Comparison of ENCODE assay signal across 7 mouse cellular contexts in genomic region chr8:119446211-119446989, GRCm38 (mm10). TPM values are rescaled to one million over a fixed set of nuclear protein-coding genes. Genes with fewer than 3 reads are reported as not detected.
DNase-seq lines count a peak whose midpoint lies in the region; ATAC-seq and TF ChIP-seq lines count a peak whose summit lies in the region.

Gene Necab2, plus strand, starts transcription at chr8:119446719.

- no peaks in the 10 kb centered on the region for H3K9me3 ChIP-seq in limb, embryonic 11.5 days (ENCODE audit: control insufficient read depth, low read length)
- no peaks in the 10 kb centered on the region for H3K9me3 ChIP-seq in midbrain, embryonic 13.5 days

- peak; percentile 78 for DNase-seq in adrenal gland, adult 8-10 months
- DNase-seq in embryo, embryonic 11.5 days (ENCODE audit: low read depth, low spot score), result peak; percentile 73
- peak; percentile 64 to 87 for DNase-seq in heart, adult 18-20 months
- peak; percentile 85 for DNase-seq in kidney, adult 2 months
- peak; percentile 96 for DNase-seq in limb, embryonic 11.5 days (ENCODE audit: low spot score)
- DNase-seq in spleen, adult 2 months (ENCODE audit: low read depth in 1 of 2, low spot score in 2 of 2), result peak in 1 of 2 experiments; percentile 67

- H3K9ac ChIP-seq in limb, embryonic 11.5 days (ENCODE audit: low read length), result peak within 1 kb of the TSS; percentile 76
- peak within 1 kb of the TSS; percentile 77 for H3K9ac ChIP-seq in midbrain, embryonic 13.5 days (replicated peaks)

- H3K27me3 ChIP-seq in kidney, adult 2 months (replicated peaks; ENCODE audit: control insufficient read depth, insufficient read depth, low read length), result no peaks in the 10 kb centered on the region
- H3K27me3 ChIP-seq in limb, embryonic 11.5 days (ENCODE audit: control insufficient read depth, insufficient read depth, low read length), result peaks cover 18% of the 10 kb centered on the region
- peaks cover 48% of the 10 kb centered on the region for H3K27me3 ChIP-seq in midbrain, embryonic 13.5 days
- H3K27me3 ChIP-seq in spleen, adult 2 months (ENCODE audit: control insufficient read depth, insufficient read depth, low read length), result peaks cover 19% of the 10 kb centered on the region

- ATAC-seq in limb, embryonic 11.5 days (ENCODE audit: insufficient number of reproducible peaks, low FRiP score, low TSS enrichment, low read depth), result peak; percentile 26; the same call in 1 of the 2 replicates
- ATAC-seq in midbrain, embryonic 13.5 days, result peak; percentile 63

- peaks cover 1% of the 10 kb centered on the region for H3K36me3 ChIP-seq in kidney, adult 2 months (ENCODE audit: control insufficient read depth, insufficient read depth, low read length)
- no peaks in the 10 kb centered on the region for H3K36me3 ChIP-seq in limb, embryonic 11.5 days (ENCODE audit: control insufficient read depth, insufficient read depth, low read length)
- no peaks in the 10 kb centered on the region for H3K36me3 ChIP-seq in midbrain, embryonic 13.5 days
- no peaks in the 10 kb centered on the region; the same call in 1 of the 2 replicates for H3K36me3 ChIP-seq in spleen, adult 2 months (ENCODE audit: control insufficient read depth, insufficient read depth, low read length)

- TF ChIP-seq CTCF in kidney, adult 2 months (conservative IDR thresholded peaks at IDR 0.05; ENCODE audit: insufficient read depth, insufficient read length, low read depth, low read length), result peak; percentile 70
- peak; percentile 72 for TF ChIP-seq CTCF in spleen, adult 2 months (IDR thresholded peaks at IDR 0.05; ENCODE audit: extremely low read depth, insufficient read depth, insufficient read length, insufficient replicate concordance)

- peak within 1 kb of the TSS; percentile 85 for H3K4me2 ChIP-seq in limb, embryonic 11.5 days (ENCODE audit: low read depth, severe bottlenecking)
- H3K4me2 ChIP-seq in midbrain, embryonic 13.5 days (replicated peaks), result peak within 1 kb of the TSS; percentile 83

- 6% methylated on average over 52 of the region's 52 CpGs for WGBS in kidney, adult 2 months
- WGBS in limb, embryonic 11.5 days, result 2% methylated on average over 35 of the region's 52 CpGs
- WGBS in midbrain, embryonic 13.5 days, result 4% methylated on average over 27 of the region's 52 CpGs
- 7% methylated on average over 48 of the region's 52 CpGs for WGBS in spleen, adult 2 months

- no peak within 1 kb of the TSS for H3K27ac ChIP-seq in kidney, adult 2 months (ENCODE audit: insufficient read depth, low read depth, low read length)
- H3K27ac ChIP-seq in limb, embryonic 11.5 days (replicated peaks; ENCODE audit: low read depth, low read length), result no peak within 1 kb of the TSS
- no peak within 1 kb of the TSS for H3K27ac ChIP-seq in midbrain, embryonic 13.5 days
- no peak within 1 kb of the TSS for H3K27ac ChIP-seq in spleen, adult 2 months (ENCODE audit: insufficient read depth, low read length)

- peaks cover under 1% of the 10 kb centered on the region for H3K4me1 ChIP-seq in kidney, adult 2 months (ENCODE audit: control insufficient read depth, insufficient read depth, low read length)
- peaks cover 2% of the 10 kb centered on the region; the same call in 1 of the 2 replicates for H3K4me1 ChIP-seq in limb, embryonic 11.5 days (ENCODE audit: control insufficient read depth, insufficient read depth, low read length)
- peaks cover 21% of the 10 kb centered on the region for H3K4me1 ChIP-seq in midbrain, embryonic 13.5 days (replicated peaks)
- H3K4me1 ChIP-seq in spleen, adult 2 months (ENCODE audit: control insufficient read depth, insufficient read depth, insufficient read length), result no peaks in the 10 kb centered on the region; the same call in none of the 2 replicates

- no peak for TF ChIP-seq POLR2A in kidney, adult 2 months (IDR thresholded peaks at IDR 0.05; ENCODE audit: low read depth, low read length)
- no peak for TF ChIP-seq POLR2A in spleen, adult 2 months (IDR thresholded peaks at IDR 0.05; ENCODE audit: low read depth, low read length)

- no peak within 1 kb of the TSS for H3K4me3 ChIP-seq in kidney, adult 2 months (ENCODE audit: insufficient read depth, low read depth, low read length)
- H3K4me3 ChIP-seq in limb, embryonic 11.5 days (ENCODE audit: low read depth, low read length), result peak within 1 kb of the TSS; percentile 57
- peak within 1 kb of the TSS; percentile 60 for H3K4me3 ChIP-seq in midbrain, embryonic 13.5 days (replicated peaks)
- peak within 1 kb of the TSS; percentile 29; the same call in 1 of the 2 replicates for H3K4me3 ChIP-seq in spleen, adult 2 months (ENCODE audit: extremely low read depth, insufficient read depth, insufficient read length)

RNA-seq across cellular contexts. Expression of gene Necab2, which starts in this region (rescaled TPM):
- 10 to 100 TPM in 3 of 4 experiments, 1 to 10 TPM in 1; 9.9 to 13.7 (median 11.9) TPM for total RNA-seq in adrenal gland, adult 8-10 months (2022)
- not detected for total RNA-seq in heart, adult 18-20 months (2021)
- polyA plus RNA-seq in kidney, adult 2 months (2012; rRNA removed), result 0.07 and 0.11 TPM in 2 replicates
- polyA plus RNA-seq in limb, embryonic 11.5 days (2014; fragmentation: Nextera tagmentation; extraction: Ambion mirVana), result 2.8 and 3.2 TPM in 2 replicates
- polyA plus RNA-seq in midbrain, embryonic 13.5 days (2015; fragmentation: Nextera tagmentation; extraction: Ambion mirVana), result 34.9 and 37.6 TPM in 2 replicates
- 0.23 and 0.27 TPM in 2 replicates for polyA plus RNA-seq in spleen, adult 2 months (2012; rRNA removed)

Comparison
In these comparisons a context has a peak if more than half of its experiments do, and no peak if none do; other contexts are left out.
1. RNA of gene Necab2 (total RNA-seq): 9.9 to 13.7 TPM in adrenal gland, adult 8-10 months; not detected in heart, adult 18-20 months; every median in the first group is over 10 times any median in the second.
2. Peak in DNase-seq in heart, adult 18-20 months; RNA of the gene not detected or under 1 TPM.
3. Peak in DNase-seq in kidney, adult 2 months; RNA of the gene not detected or under 1 TPM.